Mouse (Mus musculus): ENCODE results near the gene Prpf31. TPM values are rescaled to one million over a fixed set of nuclear protein-coding genes. Genes with fewer than 3 reads are reported as not detected.

The Prpf31 gene
- polyA plus RNA-seq (2017; shearing (Covaris generic)), result 93.8 TPM

DNA sequence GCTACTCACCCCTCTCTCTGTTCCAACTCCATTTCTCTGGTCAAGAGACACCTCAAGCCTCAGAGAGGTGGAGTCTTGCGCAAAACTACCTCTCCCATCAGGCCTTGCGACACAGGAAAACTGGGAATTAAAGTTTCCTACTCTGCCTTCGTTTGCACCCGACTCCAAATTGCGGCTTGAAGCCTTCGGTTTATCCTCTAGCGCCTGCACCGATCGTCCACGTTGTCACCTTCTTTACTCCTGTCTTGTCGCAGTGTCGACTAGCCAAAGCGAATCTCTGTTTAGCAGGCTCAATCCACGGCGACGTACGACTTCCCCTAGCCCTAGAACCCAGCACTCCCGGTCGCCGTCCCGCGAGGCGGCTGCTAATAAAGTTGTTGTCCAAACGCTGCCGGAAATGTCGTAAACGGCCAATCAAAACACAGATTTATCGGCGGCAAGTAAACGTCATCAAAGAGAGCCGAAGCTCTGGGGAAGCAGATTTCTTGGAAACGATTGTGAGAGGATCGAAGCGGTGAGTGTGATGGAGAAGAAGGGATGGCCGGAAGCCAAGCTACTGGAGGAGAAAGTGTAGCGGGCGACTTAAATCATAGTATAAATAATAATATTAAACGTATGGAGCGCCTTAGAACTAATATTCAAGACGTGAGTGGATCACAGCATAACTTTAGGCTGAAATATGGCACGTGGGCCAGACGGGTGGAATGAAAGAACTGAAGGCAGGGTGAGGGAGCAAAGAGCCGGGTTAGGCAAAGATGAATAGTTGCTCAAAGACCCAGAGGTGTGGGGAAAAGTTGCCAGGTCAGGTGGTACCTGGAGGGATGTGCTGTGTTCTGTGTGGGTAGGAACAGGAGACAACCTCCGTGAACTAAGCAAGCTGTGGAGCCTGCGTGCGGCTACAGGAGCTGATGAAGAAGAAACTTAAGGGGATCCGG, at the start of gene Prpf31, which contains the start of gene Tfpt:
TSS of gene Prpf31 (plus strand) at position 443 of the 935 bp plus-strand sequence.
TSS of gene Tfpt (minus strand) at position 387 of the 935 bp plus-strand sequence.

GRCm38 (mm10) chr7:3616057-3616388, 13.8 kb upstream of the Prpf31 start, which contains the start of gene Oscar:
Gene Oscar (minus strand): TSS chr7:3616157.

DNA sequence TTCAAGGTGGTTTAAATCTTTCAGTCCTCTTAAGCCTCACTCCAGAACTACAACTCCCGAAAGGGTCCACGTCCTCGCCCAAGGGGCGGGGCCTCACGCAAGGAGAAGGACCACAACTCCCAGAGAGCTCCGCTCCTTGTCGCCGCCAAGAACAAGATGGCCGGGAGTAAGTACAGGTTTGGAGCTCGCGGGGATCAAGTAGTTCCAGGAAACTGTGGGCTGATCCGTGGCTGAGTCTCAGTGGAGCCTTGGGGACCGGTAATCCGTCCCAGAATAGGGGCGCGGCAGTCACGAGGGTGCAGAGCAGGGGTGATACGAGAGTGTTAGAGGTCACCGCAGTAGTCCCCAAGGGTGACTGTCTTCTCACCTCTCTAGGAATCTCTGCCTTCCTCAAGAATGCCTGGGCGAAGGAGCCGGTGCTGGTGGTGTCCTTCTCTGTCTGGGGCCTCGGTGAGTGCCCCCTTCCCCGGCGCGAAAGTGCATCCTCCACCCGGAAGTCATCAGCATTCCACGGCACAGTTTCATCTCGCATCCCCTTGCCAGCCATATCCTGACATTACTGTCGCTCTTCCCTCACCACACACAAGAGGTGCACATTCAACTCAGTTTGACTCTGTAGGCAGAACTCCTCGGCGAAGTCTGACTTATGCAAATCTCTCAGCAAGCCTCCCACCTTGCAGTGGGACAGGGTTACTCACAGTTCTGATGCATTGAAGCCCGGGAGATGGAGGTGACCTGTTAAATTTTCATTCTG, 12.4 kb upstream of the Prpf31 start, which contains the start of gene Ndufa3:
TSS of gene Ndufa3 (plus strand) at position 132 of the 754 bp plus-strand sequence.

GRCm38 (mm10) chr7:3644672-3645487, 15.1 kb downstream of the Prpf31 start, which contains the start of gene Cnot3:
Gene Cnot3 (plus strand): TSS chr7:3645268.

GRCm38 (mm10) chr7:3665215-3666114, 35.7 kb downstream of the Prpf31 start, which contains the start of gene Leng1:
Gene Leng1 (minus strand): TSS chr7:3665840.

GRCm38 (mm10) chr7:3677342-3677741, 47.6 kb downstream of the Prpf31 start, which contains the start of gene Tmc4:
Gene Tmc4 (minus strand): TSS chr7:3677553.

Other genes starting within 250 kb of the Prpf31 start
- gene Cacng8, start 239.3 kb upstream of the Prpf31 start, polyA plus RNA-seq (2017; shearing (Covaris generic)), result not detected
- not detected for gene Cacng6, start 205.8 kb upstream of the Prpf31 start, polyA plus RNA-seq (2017; shearing (Covaris generic))
- not detected for gene Tarm1, start 127.4 kb upstream of the Prpf31 start, polyA plus RNA-seq (2017; shearing (Covaris generic))
- not detected for gene Oscar, start 13.8 kb upstream of the Prpf31 start, polyA plus RNA-seq (2017; shearing (Covaris generic))
- gene Ndufa3, start 12.6 kb upstream of the Prpf31 start, polyA plus RNA-seq (2017; shearing (Covaris generic)), result 542 TPM
- gene Tfpt, start 56 bp upstream of the Prpf31 start, polyA plus RNA-seq (2017; shearing (Covaris generic)), result 48.3 TPM
- gene Cnot3, start 15.3 kb downstream of the Prpf31 start, polyA plus RNA-seq (2017; shearing (Covaris generic)), result 115 TPM
- gene Leng1, start 35.9 kb downstream of the Prpf31 start, polyA plus RNA-seq (2017; shearing (Covaris generic)), result 25.6 TPM
- gene Tmc4, start 47.6 kb downstream of the Prpf31 start, polyA plus RNA-seq (2017; shearing (Covaris generic)), result 5.4 TPM
- 13.1 TPM for gene Tsen34, start 62.9 kb downstream of the Prpf31 start, polyA plus RNA-seq (2017; shearing (Covaris generic))
- 66.2 TPM for gene Mboat7, start 63.5 kb downstream of the Prpf31 start, polyA plus RNA-seq (2017; shearing (Covaris generic))
- 2,164 TPM for gene Rps9, start 74.0 kb downstream of the Prpf31 start, polyA plus RNA-seq (2017; shearing (Covaris generic))
- 1.5 TPM for gene Pirb, start 90.4 kb downstream of the Prpf31 start, polyA plus RNA-seq (2017; shearing (Covaris generic))
- not detected for gene Gm15448, start 195.7 kb downstream of the Prpf31 start, polyA plus RNA-seq (2017; shearing (Covaris generic))
- gene Pira2, start 215.1 kb downstream of the Prpf31 start, polyA plus RNA-seq (2017; shearing (Covaris generic)), result 0.90 TPM

All from activated CD4-positive, CD25-positive, alpha-beta regulatory T cell, adult 9 weeks (primary cell).